Mouse (Mus musculus) liver, embryonic 15.5 days (tissue): Measurements from ENCODE around the gene Lrp6. TPM values are rescaled to one million over a fixed set of nuclear protein-coding genes. Genes with fewer than 3 reads are reported as not detected.

Experiments used
- ATAC-seq: fragments of 200-750 bp; cut with Nextera tagmentation; 2 replicates; pipeline ENCODE4 v1.8.0; 2017; ENCODE audit warnings: moderate number of reproducible peaks, mild to moderate bottlenecking, moderate library complexity; ENCODE audit not compliant: insufficient read depth
- H3K27ac ChIP-seq: fragments of 300-500 bp; sonication (generic); replicated peaks from 2 replicates; pipeline ENCODE4 v1.5.1; 2015; ENCODE audit warnings: mild to moderate bottlenecking, inconsistent platforms
- H3K27me3 ChIP-seq: fragments of 300-500 bp; sonication (generic); 2 replicates; pipeline ENCODE4 v1.6.1; 2015; ENCODE audit warnings: mild to moderate bottlenecking, inconsistent platforms
- H3K36me3 ChIP-seq: fragments of 300-500 bp; sonication (generic); replicated peaks from 2 replicates; pipeline ENCODE4 v1.6.1; 2015; ENCODE audit warnings: moderate library complexity, mild to moderate bottlenecking, inconsistent platforms
- H3K4me1 ChIP-seq: fragments of 300-500 bp; sonication (generic); replicated peaks from 2 replicates; pipeline ENCODE4 v1.6.1; 2015; ENCODE audit warnings: inconsistent platforms
- H3K4me2 ChIP-seq: fragments of 300-500 bp; sonication (generic); 2 replicates; pipeline ENCODE4 v1.6.1; 2015; ENCODE audit warnings: moderate library complexity, mild to moderate bottlenecking, inconsistent platforms
- H3K4me3 ChIP-seq: fragments of 300-500 bp; sonication (generic); replicated peaks from 2 replicates; pipeline ENCODE4 v1.5.1; 2015; ENCODE audit warnings: mild to moderate bottlenecking, inconsistent platforms
- H3K9ac ChIP-seq: fragments of 300-500 bp; sonication (generic); 2 replicates; pipeline ENCODE4 v1.6.1; 2015; ENCODE audit warnings: moderate library complexity, mild to moderate bottlenecking, inconsistent platforms
- H3K9me3 ChIP-seq: fragments of 300-500 bp; sonication (generic); replicated peaks from 2 replicates; pipeline ENCODE4 v1.6.1; 2016; ENCODE audit warnings: inconsistent platforms
- WGBS: fragments of 180-500 bp; shearing (Covaris S2); methylation state at CpG from one replicate; pipeline ENCODE4 v1.1.7; 2015; ENCODE audit warnings: mixed read lengths; ENCODE audit not compliant: insufficient replicate concordance; 5-methylcytosine and 5-hydroxymethylcytosine counted together
- polyA plus RNA-seq: library from polyadenylated mRNA; unstranded; fragments of >200 nt; fragmentation: Nextera tagmentation; extraction: Ambion mirVana; gene quantifications from 2 replicates; pipeline ENCODE4 v1.2.1, GENCODE M21; 2015

Lrp6 gene
- polyA plus RNA-seq, 1 experiment from 2014 or later, result 7.2 TPM

DNA sequence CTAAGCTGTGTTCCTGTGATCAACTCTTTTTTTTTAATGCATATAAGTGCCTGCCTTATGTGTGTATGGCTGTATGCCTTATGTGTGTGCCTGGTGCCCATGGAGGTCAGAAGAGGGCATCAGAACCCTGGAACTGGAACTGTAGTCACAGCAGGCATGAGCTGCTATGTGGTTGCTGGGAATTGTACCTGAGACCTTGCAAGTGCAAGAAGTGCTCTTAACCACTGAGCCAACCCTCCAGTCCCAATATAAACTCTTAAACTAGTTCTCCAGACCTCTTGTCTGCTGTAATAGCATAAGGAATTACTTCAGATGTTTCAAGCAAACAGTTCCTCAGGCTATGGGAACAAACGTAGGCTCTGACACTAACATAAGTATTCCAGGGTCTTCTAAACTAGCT is 16.4 kb downstream of the Lrp6 start:
- no peaks in the 10 kb centered on the region for H3K9me3 ChIP-seq
- ATAC-seq, result no peak
- H3K9ac ChIP-seq, result no peak overlapping the region
- H3K27me3 ChIP-seq, result no peaks in the 10 kb centered on the region
- no peaks in the 10 kb centered on the region for H3K36me3 ChIP-seq
- no peak overlapping the region for H3K4me3 ChIP-seq
- H3K4me2 ChIP-seq, result no peak overlapping the region
- H3K27ac ChIP-seq, result no peak overlapping the region
- WGBS, result 63% methylated on average over 1 of the region's 1 CpGs
- H3K4me1 ChIP-seq, result peaks cover 12% of the 10 kb centered on the region

DNA sequence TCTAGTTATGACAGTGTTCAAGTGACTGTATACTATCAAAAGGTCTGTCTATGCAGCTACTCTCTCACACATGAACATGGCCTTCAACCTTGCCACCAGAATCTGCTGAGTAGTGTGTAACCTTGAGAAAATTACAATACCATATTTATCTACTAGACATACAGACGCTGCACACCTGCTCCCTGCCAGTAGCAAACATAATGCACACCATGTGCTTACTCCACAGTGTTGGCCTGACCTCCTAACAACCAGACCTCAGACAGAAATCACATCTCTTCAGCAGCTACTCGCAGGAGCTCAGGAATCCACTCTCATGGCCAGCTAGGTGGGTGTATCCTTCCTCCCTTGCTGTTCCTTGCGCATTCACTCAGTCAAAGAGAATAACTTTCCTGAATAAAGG is 21.9 kb downstream of the Lrp6 start:
- no peak overlapping the region for H3K4me2 ChIP-seq
- ATAC-seq, result no peak
- no peaks in the 10 kb centered on the region for H3K9me3 ChIP-seq
- peaks cover 25% of the 10 kb centered on the region for H3K4me1 ChIP-seq
- WGBS, result 56% methylated on average over 3 of the region's 3 CpGs
- no peak overlapping the region for H3K27ac ChIP-seq
- peaks cover 6% of the 10 kb centered on the region for H3K36me3 ChIP-seq
- no peak overlapping the region for H3K4me3 ChIP-seq
- no peaks in the 10 kb centered on the region for H3K27me3 ChIP-seq
- no peak overlapping the region for H3K9ac ChIP-seq

DNA sequence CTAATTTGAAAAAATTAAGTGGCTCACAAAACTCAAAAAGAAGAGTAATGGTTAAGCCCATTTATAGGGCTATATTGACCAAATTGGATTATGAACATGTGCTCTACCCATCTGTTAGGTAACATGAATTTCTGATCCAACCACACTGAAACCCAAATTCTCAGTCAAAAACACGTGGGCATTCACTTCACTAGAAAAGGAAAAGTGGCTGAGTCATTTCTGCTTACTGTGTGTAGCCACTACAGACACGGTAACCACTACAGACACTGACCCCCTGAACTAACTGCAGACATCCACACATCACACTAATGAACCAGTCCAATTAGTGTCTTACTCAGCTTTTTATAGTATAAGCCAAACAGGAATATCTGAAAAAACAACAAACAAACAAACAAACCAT is 22.7 kb downstream of the Lrp6 start:
- Histone ChIP-seq H3K4me2 (no peak overlapping the region), H3K9me3 (no peaks in the 10 kb centered on the region), H3K9ac (no peak overlapping the region), H3K27ac (no peak overlapping the region), H3K4me3 (no peak overlapping the region), H3K4me1 (peaks cover 31% of the 10 kb centered on the region), H3K27me3 (no peaks in the 10 kb centered on the region), H3K36me3 (peaks cover 6% of the 10 kb centered on the region)
- WGBS, result 5% methylated on average over 2 of the region's 2 CpGs
- ATAC-seq, result peak; percentile 42; the same call in 1 of the 2 replicates

DNA sequence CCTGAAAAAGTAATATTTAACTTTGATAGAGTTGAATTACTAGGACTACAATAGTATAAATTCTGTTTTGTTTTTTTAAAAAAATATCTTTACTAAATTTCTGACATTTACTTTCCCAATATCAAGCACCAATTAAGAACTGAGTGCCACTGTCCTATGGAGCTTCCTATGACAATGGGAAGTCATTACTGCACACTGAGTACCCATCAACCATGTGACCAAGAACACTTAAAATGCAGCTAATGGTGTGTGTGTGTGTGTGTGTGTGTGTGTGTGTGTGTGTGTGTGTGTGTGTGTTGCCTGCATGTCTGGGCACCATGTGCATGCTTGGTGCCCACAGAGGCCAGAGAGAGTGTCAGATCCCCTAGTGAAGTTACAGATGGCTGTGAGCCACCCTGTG is 23.2 kb downstream of the Lrp6 start:
- no peaks in the 10 kb centered on the region for H3K27me3 ChIP-seq
- H3K4me3 ChIP-seq, result no peak overlapping the region
- no peaks in the 10 kb centered on the region for H3K9me3 ChIP-seq
- H3K27ac ChIP-seq, result no peak overlapping the region
- H3K9ac ChIP-seq, result no peak overlapping the region
- H3K4me2 ChIP-seq, result no peak overlapping the region
- peaks cover 36% of the 10 kb centered on the region for H3K4me1 ChIP-seq
- peaks cover 6% of the 10 kb centered on the region for H3K36me3 ChIP-seq
- ATAC-seq, result no peak

DNA sequence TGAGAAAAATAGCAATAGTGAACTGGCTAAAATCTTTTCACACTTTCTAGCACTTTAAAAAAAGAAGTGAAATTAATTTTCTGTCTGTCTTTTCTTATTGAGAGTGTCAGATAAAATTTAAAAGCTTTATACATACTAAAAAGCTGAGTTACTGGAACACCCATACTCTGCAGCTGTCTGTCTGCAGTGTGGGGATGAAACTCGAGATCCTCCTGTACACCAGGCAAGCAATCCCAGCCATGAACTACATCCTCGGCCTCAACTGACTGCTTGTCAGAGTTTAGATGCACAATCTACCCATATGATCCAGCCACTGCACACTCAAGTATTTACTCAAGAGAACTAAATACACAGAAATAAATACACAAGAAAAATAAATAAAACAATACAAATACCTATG is 24.4 kb downstream of the Lrp6 start:
- Histone ChIP-seq H3K4me2 (no peak overlapping the region), H3K36me3 (peaks cover 6% of the 10 kb centered on the region), H3K27me3 (no peaks in the 10 kb centered on the region), H3K9ac (no peak overlapping the region), H3K4me3 (no peak overlapping the region), H3K4me1 (peaks cover 44% of the 10 kb centered on the region), H3K9me3 (no peaks in the 10 kb centered on the region), H3K27ac (no peak overlapping the region)
- no peak for ATAC-seq
- 66% methylated on average over 2 of the region's 2 CpGs for WGBS

DNA sequence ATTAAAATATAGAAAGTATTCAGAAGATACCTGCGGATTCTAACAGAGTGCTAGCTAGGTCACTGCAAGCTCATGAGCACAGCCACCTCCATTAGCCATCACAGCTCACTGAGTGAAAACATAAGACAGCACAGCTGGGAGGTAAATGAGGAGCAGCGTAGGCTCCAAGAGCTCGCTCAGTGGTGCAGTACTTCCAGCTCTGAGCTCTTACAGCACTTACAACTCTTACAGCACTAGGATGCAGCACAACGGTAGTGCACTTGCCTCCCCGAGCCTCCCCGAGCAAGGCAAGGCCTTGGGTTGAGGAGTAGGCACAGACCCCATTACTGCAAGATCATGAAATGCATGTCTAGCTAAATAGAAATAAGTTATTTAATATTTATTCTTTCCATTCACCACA is 26.6 kb downstream of the Lrp6 start:
- no peak overlapping the region for H3K9ac ChIP-seq
- H3K36me3 ChIP-seq, result peaks cover 6% of the 10 kb centered on the region
- H3K9me3 ChIP-seq, result no peaks in the 10 kb centered on the region
- peaks cover 40% of the 10 kb centered on the region for H3K4me1 ChIP-seq
- WGBS, result 69% methylated on average over 6 of the region's 6 CpGs
- no peak overlapping the region for H3K27ac ChIP-seq
- no peak for ATAC-seq
- H3K4me3 ChIP-seq, result no peak overlapping the region
- H3K27me3 ChIP-seq, result no peaks in the 10 kb centered on the region
- no peak overlapping the region for H3K4me2 ChIP-seq

DNA sequence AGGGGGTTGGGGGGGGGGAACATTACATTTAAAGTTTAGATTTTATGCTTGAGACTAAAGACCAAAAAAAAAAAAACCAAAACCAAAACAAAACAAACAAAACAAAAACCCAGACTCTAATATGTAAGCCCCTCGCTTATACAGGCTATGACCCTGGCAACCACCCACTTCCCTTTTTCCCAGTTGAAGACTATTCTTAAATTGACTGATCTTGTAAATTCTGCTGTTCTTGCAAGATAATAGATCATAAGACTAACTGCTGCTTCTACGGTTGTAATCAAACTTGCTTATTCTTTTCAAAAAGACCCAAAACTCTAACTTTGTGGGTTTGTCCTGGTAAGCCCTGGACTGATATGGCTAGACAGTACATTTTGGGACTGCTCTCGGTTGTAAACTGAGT is 27.3 kb downstream of the Lrp6 start:
- peak overlapping the region; percentile 59 for H3K4me2 ChIP-seq
- no peaks in the 10 kb centered on the region for H3K9me3 ChIP-seq
- peaks cover 6% of the 10 kb centered on the region for H3K36me3 ChIP-seq
- H3K27ac ChIP-seq, result 0 out of 2 replicates have a peak overlapping the region, but pooled peaks have one; percentile 6
- peaks cover 40% of the 10 kb centered on the region for H3K4me1 ChIP-seq
- no peak overlapping the region for H3K4me3 ChIP-seq
- no peak overlapping the region for H3K9ac ChIP-seq
- 26% methylated on average over 3 of the region's 3 CpGs for WGBS
- no peak for ATAC-seq
- H3K27me3 ChIP-seq, result no peaks in the 10 kb centered on the region

DNA sequence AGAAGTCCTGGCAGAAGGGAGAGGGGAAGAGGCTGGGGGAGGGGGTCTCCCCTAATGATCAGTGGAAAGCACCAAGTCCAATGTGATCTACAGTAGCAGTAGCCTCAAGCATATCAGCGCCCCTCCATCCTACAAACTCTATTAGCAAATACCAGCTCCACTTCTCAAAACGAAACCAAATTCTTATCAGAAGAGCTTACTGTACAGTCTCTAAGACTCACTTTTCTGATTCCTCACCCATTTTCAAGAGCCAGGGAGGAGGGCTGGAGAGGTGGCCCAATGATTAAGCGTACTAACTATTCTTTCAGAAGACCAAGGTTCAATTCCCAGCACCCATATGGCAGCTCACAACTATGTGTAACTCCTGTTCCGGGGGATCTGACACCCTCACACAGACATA is 28.0 kb downstream of the Lrp6 start:
- H3K4me3 ChIP-seq, result peak overlapping the region; percentile 15
- H3K27ac ChIP-seq, result 0 out of 2 replicates have a peak overlapping the region, but pooled peaks have one; percentile 6
- H3K9me3 ChIP-seq, result no peaks in the 10 kb centered on the region
- 39% methylated on average over 4 of the region's 4 CpGs for WGBS
- no peak overlapping the region for H3K9ac ChIP-seq
- H3K27me3 ChIP-seq, result no peaks in the 10 kb centered on the region
- H3K36me3 ChIP-seq, result peaks cover 6% of the 10 kb centered on the region
- peak overlapping the region; percentile 59 for H3K4me2 ChIP-seq
- peaks cover 35% of the 10 kb centered on the region for H3K4me1 ChIP-seq
- ATAC-seq, result peak; percentile 53

DNA sequence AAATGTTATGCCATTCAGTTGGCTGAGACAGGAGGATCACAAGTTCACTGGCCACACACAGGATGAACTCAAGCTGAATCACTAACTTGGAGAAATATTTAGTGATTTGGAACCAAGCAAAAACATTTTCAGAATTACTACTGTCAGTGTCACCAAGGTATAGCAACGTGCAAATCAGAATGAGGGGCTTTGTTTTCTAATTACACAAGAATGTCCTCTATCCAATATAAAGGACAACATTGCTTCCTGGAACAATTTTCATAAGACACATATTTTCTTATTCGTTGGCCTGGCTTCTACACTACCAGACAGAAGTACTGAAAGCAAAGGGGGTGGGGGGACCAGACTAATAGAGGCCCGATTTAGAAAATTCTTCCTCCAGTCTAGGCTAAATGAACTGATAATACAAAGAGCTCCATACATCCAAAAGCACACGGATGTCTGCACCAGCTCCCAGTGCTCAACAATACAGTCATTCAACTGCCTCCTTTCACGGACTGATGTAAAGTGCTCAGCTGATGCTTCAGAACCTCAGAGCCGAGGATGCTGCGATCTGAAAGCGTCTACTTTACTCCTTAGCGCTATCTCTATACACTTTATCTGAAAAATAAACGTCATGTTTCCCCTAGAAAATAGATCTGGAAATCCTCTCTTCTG is 29.2 kb downstream of the Lrp6 start:
- no peaks in the 10 kb centered on the region for H3K27me3 ChIP-seq
- peaks cover 42% of the 10 kb centered on the region for H3K4me1 ChIP-seq
- H3K4me2 ChIP-seq, result no peak overlapping the region
- no peaks in the 10 kb centered on the region for H3K9me3 ChIP-seq
- H3K27ac ChIP-seq, result no peak overlapping the region
- ATAC-seq, result no peak
- H3K9ac ChIP-seq, result no peak overlapping the region
- H3K4me3 ChIP-seq, result no peak overlapping the region
- H3K36me3 ChIP-seq, result peaks cover 6% of the 10 kb centered on the region
- WGBS, result 70% methylated on average over 10 of the region's 10 CpGs

DNA sequence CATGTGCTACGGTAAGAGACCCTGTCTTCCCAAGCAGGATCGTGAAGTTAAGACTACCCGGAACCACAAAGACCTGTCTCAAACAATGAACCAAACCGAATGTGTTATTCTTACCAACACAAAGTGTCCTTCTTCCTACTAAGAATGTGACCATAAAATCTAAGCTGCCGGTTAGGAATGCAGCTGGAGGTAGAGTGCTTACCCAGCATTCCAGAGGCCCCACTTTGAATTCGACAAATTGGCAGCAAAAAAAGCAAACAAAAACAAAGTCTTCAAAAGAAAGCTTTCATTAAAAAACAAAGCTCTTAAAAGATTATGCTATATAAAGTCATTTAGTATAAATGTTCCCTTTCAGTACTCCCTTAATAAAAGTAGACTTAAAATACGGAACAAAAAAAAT is 31.6 kb downstream of the Lrp6 start:
- Histone ChIP-seq H3K27me3 (no peaks in the 10 kb centered on the region), H3K36me3 (no peaks in the 10 kb centered on the region), H3K9me3 (no peaks in the 10 kb centered on the region), H3K9ac (no peak overlapping the region), H3K4me3 (no peak overlapping the region), H3K4me2 (no peak overlapping the region), H3K27ac (no peak overlapping the region), H3K4me1 (peaks cover 50% of the 10 kb centered on the region)
- 71% methylated on average over 7 of the region's 7 CpGs for WGBS
- ATAC-seq, result no peak

DNA sequence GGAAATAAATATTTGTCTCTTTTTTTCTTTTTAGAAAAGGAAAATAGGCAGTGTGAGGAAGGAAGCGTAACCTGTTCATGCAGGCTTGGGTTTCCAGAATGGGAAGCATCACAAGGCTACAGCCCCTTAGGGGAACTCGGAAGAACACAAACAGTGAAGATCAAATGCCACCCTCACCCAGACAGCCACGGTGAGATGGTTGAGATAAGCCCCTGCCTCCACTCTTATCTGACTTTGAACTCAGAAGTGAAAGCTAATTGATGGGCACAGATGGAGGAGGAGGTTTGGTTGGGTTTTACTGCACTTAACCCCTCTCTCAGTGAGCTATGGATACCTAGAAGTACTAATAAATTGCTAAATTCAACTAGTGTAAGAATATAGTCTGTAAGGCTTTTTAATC is 33.7 kb downstream of the Lrp6 start:
- ATAC-seq, result no peak
- Histone ChIP-seq H3K27ac (no peak overlapping the region), H3K27me3 (no peaks in the 10 kb centered on the region), H3K9me3 (no peaks in the 10 kb centered on the region), H3K9ac (no peak overlapping the region), H3K4me2 (no peak overlapping the region), H3K4me1 (peaks cover 55% of the 10 kb centered on the region), H3K4me3 (no peak overlapping the region), H3K36me3 (no peaks in the 10 kb centered on the region)
- WGBS, result 38% methylated on average over 3 of the region's 3 CpGs

DNA sequence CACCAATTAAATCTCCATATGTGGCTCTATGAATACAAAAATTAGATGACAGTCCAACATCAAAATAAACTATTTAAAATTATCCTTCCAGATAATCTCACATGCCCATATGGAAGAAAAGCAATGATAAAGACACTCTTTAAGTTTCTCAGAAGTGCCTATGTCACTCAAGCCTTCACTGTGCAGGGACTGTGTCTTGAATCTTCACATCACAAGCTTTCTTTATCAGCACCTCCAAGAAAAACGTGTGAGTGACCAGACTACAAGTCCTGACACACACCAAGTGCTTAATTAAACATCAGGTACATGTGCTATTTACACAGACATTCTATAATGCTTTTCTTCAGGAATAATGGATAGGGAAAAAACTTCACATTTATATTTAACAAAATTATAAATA is 34.8 kb downstream of the Lrp6 start:
- 0 out of 2 replicates have a peak overlapping the region, but pooled peaks have one; percentile 31 for H3K27ac ChIP-seq
- no peaks in the 10 kb centered on the region for H3K9me3 ChIP-seq
- ATAC-seq, result peak; percentile 47; the same call in 1 of the 2 replicates
- H3K4me3 ChIP-seq, result no peak overlapping the region
- H3K36me3 ChIP-seq, result no peaks in the 10 kb centered on the region
- H3K9ac ChIP-seq, result no peak overlapping the region
- WGBS, result 8% methylated on average over 1 of the region's 1 CpGs
- no peaks in the 10 kb centered on the region for H3K27me3 ChIP-seq
- H3K4me1 ChIP-seq, result peaks cover 57% of the 10 kb centered on the region
- no peak overlapping the region for H3K4me2 ChIP-seq
